Mouse (Mus musculus): ENCODE data around the gene Nfyc.

The Nfyc gene

DNA sequence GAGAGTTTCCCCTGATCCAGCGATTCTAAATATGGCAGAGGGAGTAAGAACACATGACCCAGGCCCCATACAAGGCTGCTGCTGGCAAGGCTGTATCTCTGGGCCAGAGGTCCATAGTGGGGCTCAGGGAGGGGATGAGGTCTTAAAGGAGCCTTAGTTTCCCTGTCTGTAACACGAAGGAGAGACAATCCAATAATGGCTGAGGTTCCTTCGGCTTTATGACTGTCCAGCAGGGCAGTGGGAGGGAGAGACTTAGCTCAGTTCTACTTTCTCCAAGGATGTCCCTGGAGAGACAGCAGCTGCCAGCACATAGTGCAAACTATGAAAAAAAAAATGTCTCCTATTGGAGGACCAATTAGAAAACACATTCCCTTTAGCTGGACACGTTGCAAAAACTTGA, 105.2 kb downstream of the Nfyc start:
- TF ChIP-seq CTCF (conservative IDR thresholded peaks at IDR 0.05; ENCODE audit: low read length) (no peak), NANOG (IDR thresholded peaks at IDR 0.05; ENCODE audit: borderline replicate concordance, low read length) (no peak), POU5F1 (IDR thresholded peaks at IDR 0.05; ENCODE audit: borderline replicate concordance, low read length) (no peak)
- peaks cover 23% of the 10 kb centered on the region for H3K4me1 ChIP-seq (replicated peaks; ENCODE audit: low read depth, low read length)
- H3K4me3 ChIP-seq (replicated peaks; ENCODE audit: low read length): no peak overlapping the region
- H3K27me3 ChIP-seq (ENCODE audit: insufficient read depth, low read length): peaks cover 63% of the 10 kb centered on the region
- H3K36me3 ChIP-seq (ENCODE audit: insufficient read depth, low read length): no peaks in the 10 kb centered on the region
- no peaks in the 10 kb centered on the region for H3K9me3 ChIP-seq (ENCODE audit: low read length)

DNA sequence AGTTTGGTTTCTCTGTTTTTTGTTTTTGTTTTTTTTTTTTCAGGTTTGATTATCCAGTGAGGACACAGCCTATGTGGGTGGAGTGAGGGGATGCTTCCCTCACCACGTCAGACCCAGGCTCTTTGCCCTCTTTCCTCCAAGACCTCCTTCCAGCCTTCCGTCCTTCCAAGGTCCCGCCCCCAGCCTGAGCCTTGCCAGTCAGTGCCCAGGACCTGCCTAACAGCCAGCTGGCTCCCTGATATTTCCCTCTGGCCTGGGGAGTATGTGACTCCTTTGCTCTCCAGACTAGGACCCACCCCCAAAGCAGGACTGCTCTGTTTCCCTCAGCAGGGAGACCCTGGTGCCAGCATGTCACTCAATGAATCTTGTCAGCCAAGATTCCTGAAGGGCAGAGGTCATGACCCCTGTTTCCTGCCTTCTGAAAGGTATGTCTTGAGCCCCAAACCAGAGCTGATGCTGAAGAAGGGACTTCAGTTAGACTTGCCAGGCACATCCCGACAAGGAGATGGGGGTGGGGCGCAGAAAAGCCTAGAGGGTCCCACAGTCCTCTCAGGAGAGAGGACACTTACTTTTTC, 105.8 kb downstream of the Nfyc start:
- Histone ChIP-seq H3K9me3 (ENCODE audit: low read length) (no peaks in the 10 kb centered on the region), H3K36me3 (ENCODE audit: insufficient read depth, low read length) (no peaks in the 10 kb centered on the region), H3K4me1 (replicated peaks; ENCODE audit: low read depth, low read length) (peaks cover 20% of the 10 kb centered on the region), H3K27me3 (ENCODE audit: insufficient read depth, low read length) (peaks cover 58% of the 10 kb centered on the region), H3K4me3 (replicated peaks; ENCODE audit: low read length) (no peak overlapping the region)
- no peak for TF ChIP-seq NANOG (IDR thresholded peaks at IDR 0.05; ENCODE audit: borderline replicate concordance, low read length)
- no peak for TF ChIP-seq POU5F1 (IDR thresholded peaks at IDR 0.05; ENCODE audit: borderline replicate concordance, low read length)
- no peak for TF ChIP-seq CTCF (conservative IDR thresholded peaks at IDR 0.05; ENCODE audit: low read length)

DNA sequence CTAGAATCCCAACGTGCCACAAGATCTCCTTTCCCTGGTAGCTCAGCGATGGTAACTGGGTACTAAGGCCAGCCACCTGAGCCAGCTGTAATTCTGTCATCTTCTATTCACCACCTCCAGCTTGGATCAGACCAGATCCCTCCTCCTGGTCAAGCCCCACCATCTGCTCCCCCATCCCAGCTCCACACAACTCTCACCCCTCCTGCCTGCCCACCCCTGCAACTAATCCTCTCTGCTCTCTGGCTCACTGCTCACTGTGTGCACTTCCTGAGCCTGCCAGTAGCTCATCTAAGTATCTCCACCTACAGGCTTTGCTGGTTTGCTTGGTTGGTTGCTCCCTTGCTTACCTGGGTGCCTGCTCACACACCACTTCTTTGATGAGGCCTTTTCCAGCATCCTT, 109.8 kb downstream of the Nfyc start:
- Histone ChIP-seq H3K27me3 (ENCODE audit: insufficient read depth, low read length) (peaks cover 50% of the 10 kb centered on the region), H3K9me3 (ENCODE audit: low read length) (no peaks in the 10 kb centered on the region), H3K4me3 (replicated peaks; ENCODE audit: low read length) (no peak overlapping the region), H3K36me3 (ENCODE audit: insufficient read depth, low read length) (no peaks in the 10 kb centered on the region), H3K4me1 (replicated peaks; ENCODE audit: low read depth, low read length) (peaks cover 15% of the 10 kb centered on the region)
- no peak for TF ChIP-seq POU5F1 (IDR thresholded peaks at IDR 0.05; ENCODE audit: borderline replicate concordance, low read length)
- no peak for TF ChIP-seq NANOG (IDR thresholded peaks at IDR 0.05; ENCODE audit: borderline replicate concordance, low read length)
- TF ChIP-seq CTCF (conservative IDR thresholded peaks at IDR 0.05; ENCODE audit: low read length): no peak

DNA sequence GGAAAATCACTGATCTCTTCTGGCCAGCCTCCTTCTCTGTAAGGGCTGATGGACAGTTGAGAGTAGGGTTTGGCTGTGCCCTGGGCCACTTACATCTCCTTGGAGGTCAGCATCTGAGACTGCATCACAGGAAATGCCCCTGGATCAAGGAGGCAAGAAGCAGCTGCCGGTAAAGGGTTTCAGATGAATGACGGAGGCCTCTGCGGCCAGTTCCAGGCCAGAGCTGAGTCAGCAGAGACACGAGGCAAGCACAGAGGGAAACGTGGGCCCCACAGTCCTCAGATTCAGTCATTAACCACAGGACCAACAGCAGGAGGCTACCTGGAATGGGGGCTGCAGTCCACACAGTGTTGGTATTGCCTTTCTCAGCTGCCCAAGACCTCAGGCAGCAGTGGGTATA, 112.2 kb downstream of the Nfyc start:
- H3K36me3 ChIP-seq (ENCODE audit: insufficient read depth, low read length): no peaks in the 10 kb centered on the region
- H3K4me1 ChIP-seq (replicated peaks; ENCODE audit: low read depth, low read length): peaks cover 19% of the 10 kb centered on the region
- TF ChIP-seq POU5F1 (IDR thresholded peaks at IDR 0.05; ENCODE audit: borderline replicate concordance, low read length): no peak
- TF ChIP-seq CTCF (conservative IDR thresholded peaks at IDR 0.05; ENCODE audit: low read length): no peak
- no peak for TF ChIP-seq NANOG (IDR thresholded peaks at IDR 0.05; ENCODE audit: borderline replicate concordance, low read length)
- H3K4me3 ChIP-seq (replicated peaks; ENCODE audit: low read length): no peak overlapping the region
- H3K27me3 ChIP-seq (ENCODE audit: insufficient read depth, low read length): peaks cover 60% of the 10 kb centered on the region
- no peaks in the 10 kb centered on the region for H3K9me3 ChIP-seq (ENCODE audit: low read length)

DNA sequence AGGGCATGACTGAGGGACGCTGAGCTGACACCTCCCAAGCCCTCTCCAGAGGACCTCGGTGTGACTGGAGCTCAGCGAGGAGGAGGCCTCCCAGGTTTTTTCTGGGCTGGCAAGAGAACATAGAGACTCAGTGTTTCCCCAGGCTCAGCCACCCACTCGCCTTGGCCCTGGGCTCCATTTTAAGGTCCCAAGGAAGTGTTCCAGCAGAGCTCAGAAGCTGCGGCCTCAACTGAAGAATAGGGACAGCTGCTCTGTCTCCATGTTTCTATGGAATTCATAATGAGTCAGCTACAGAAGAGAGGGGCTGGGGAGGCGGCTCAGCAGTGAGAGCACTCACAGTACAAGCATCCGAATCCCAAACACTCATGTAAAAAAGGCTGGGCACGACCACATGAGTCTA, 113.8 kb downstream of the Nfyc start:
- Histone ChIP-seq H3K4me1 (replicated peaks; ENCODE audit: low read depth, low read length) (peaks cover 19% of the 10 kb centered on the region), H3K27me3 (ENCODE audit: insufficient read depth, low read length) (peaks cover 71% of the 10 kb centered on the region), H3K36me3 (ENCODE audit: insufficient read depth, low read length) (no peaks in the 10 kb centered on the region), H3K4me3 (replicated peaks; ENCODE audit: low read length) (no peak overlapping the region), H3K9me3 (ENCODE audit: low read length) (no peaks in the 10 kb centered on the region)
- TF ChIP-seq CTCF (conservative IDR thresholded peaks at IDR 0.05; ENCODE audit: low read length) (no peak), NANOG (IDR thresholded peaks at IDR 0.05; ENCODE audit: borderline replicate concordance, low read length) (no peak)

DNA sequence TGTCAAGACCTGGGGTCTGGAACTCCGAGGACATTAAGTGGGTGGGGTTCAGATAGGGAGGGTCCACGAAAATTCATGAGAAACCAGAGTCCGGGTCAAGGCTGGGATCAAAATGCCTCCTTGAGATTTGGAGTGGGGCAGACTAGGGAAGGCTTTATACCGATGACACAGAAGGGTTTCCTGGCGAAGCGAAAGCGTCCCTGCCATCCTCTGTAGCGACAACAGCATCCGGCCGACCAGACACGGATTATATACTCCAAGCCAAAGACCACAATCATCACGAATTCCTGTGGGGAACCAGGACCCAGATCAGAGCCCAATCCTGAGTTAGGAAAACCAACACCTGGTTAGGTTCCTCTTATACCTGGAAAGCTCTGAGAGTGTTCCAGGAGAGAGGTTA, 114.6 kb downstream of the Nfyc start:
- TF ChIP-seq NANOG (IDR thresholded peaks at IDR 0.05; ENCODE audit: borderline replicate concordance, low read length): no peak
- no peak for TF ChIP-seq CTCF (conservative IDR thresholded peaks at IDR 0.05; ENCODE audit: low read length)
- TF ChIP-seq POU5F1 (IDR thresholded peaks at IDR 0.05; ENCODE audit: borderline replicate concordance, low read length): no peak
- Histone ChIP-seq H3K9me3 (ENCODE audit: low read length) (no peaks in the 10 kb centered on the region), H3K4me1 (replicated peaks; ENCODE audit: low read depth, low read length) (peaks cover 19% of the 10 kb centered on the region), H3K36me3 (ENCODE audit: insufficient read depth, low read length) (no peaks in the 10 kb centered on the region), H3K27me3 (ENCODE audit: insufficient read depth, low read length) (peaks cover 79% of the 10 kb centered on the region), H3K4me3 (replicated peaks; ENCODE audit: low read length) (peak overlapping the region; percentile 50)

DNA sequence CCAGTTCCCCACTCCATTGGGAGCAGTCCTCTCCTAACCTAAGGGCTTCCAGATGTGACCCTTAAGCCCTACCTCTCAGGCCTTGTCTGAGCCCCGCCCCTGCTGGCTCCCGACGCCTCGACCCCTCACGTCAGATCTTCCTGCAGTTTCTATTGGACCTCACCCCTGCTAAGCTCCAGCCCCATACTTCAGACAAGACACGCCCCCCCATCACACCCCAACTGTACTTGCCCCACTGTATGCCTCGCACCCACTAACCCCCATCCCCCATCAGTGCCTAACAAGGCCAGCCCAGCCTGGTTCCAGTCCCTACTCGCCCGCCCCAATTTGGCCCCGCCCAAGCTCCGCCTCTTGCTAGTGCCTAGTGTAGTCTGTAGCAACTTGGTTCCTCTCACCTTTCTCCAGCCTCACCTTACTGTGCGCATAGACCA, 115.2 kb downstream of the Nfyc start:
- no peaks in the 10 kb centered on the region for H3K9me3 ChIP-seq (ENCODE audit: low read length)
- H3K27me3 ChIP-seq (ENCODE audit: insufficient read depth, low read length): peaks cover 85% of the 10 kb centered on the region
- peak overlapping the region; percentile 50 for H3K4me3 ChIP-seq (replicated peaks; ENCODE audit: low read length)
- no peaks in the 10 kb centered on the region for H3K36me3 ChIP-seq (ENCODE audit: insufficient read depth, low read length)
- peaks cover 19% of the 10 kb centered on the region for H3K4me1 ChIP-seq (replicated peaks; ENCODE audit: low read depth, low read length)
- TF ChIP-seq NANOG (IDR thresholded peaks at IDR 0.05; ENCODE audit: borderline replicate concordance, low read length) (no peak), CTCF (conservative IDR thresholded peaks at IDR 0.05; ENCODE audit: low read length) (no peak), POU5F1 (IDR thresholded peaks at IDR 0.05; ENCODE audit: borderline replicate concordance, low read length) (no peak)

DNA sequence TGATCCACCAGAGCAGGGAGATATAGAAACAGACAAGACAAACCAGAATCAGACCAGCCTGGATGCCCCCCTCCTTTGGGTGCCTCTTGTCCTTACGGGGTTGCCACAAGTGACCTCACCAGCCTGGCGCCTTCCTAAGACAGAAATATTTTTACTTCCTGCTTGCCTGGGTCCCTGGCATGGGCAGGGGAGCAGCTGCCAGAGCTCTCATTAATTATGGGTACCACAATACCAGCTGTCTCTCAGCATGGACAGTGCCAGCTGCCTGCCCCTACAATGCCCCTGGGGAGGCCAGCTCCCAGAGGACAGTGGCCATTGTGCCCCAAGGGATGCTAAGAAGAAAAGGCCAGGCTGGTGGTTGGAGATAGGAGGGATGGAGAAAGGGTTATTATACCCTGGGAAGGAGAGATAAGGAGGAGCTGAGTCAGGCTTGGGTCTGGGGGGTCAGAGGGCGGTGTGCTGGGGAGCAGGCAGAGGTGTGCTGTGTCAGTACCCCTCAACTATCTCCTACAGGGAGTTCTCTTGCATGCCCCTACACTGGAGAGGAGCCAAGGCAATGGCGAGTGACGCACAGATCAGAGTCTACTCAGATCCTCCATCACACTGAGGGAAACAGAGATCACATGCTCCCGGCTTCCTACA, 117.4 kb downstream of the Nfyc start:
- TF ChIP-seq POU5F1 (IDR thresholded peaks at IDR 0.05; ENCODE audit: borderline replicate concordance, low read length): no peak
- no peak for TF ChIP-seq CTCF (conservative IDR thresholded peaks at IDR 0.05; ENCODE audit: low read length)
- no peak for TF ChIP-seq NANOG (IDR thresholded peaks at IDR 0.05; ENCODE audit: borderline replicate concordance, low read length)
- Histone ChIP-seq H3K36me3 (ENCODE audit: insufficient read depth, low read length) (no peaks in the 10 kb centered on the region), H3K27me3 (ENCODE audit: insufficient read depth, low read length) (peaks cover 99% of the 10 kb centered on the region), H3K4me3 (replicated peaks; ENCODE audit: low read length) (no peak overlapping the region), H3K9me3 (ENCODE audit: low read length) (no peaks in the 10 kb centered on the region), H3K4me1 (replicated peaks; ENCODE audit: low read depth, low read length) (peaks cover 19% of the 10 kb centered on the region)

DNA sequence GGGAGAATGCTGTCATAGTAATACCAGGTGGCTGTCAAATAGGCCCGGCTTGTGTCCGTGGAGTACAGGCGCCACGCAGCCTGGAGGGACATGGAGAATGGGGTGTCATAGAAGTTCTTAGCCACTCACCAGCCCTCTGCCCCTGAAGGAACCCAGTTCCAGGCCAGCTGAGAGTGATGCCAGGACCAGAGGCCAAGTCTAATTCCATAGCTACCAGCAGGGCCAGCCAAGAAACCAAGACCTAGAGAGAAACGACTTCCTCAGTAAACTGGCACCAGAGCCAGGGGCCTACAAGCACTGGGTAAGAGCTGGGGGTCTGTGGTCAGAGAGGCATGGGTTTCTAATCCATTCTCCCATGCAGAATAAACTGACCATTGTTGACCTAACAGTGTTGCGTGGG, 118.4 kb downstream of the Nfyc start:
- Histone ChIP-seq H3K4me3 (replicated peaks; ENCODE audit: low read length) (no peak overlapping the region), H3K27me3 (ENCODE audit: insufficient read depth, low read length) (peaks cover 99% of the 10 kb centered on the region), H3K4me1 (replicated peaks; ENCODE audit: low read depth, low read length) (peaks cover 25% of the 10 kb centered on the region), H3K9me3 (ENCODE audit: low read length) (no peaks in the 10 kb centered on the region), H3K36me3 (ENCODE audit: insufficient read depth, low read length) (no peaks in the 10 kb centered on the region)
- TF ChIP-seq NANOG (IDR thresholded peaks at IDR 0.05; ENCODE audit: borderline replicate concordance, low read length) (no peak), POU5F1 (IDR thresholded peaks at IDR 0.05; ENCODE audit: borderline replicate concordance, low read length) (no peak), CTCF (conservative IDR thresholded peaks at IDR 0.05; ENCODE audit: low read length) (no peak)

Data from E14TG2a.4 (cell line).